Mouse (Mus musculus): ENCODE data around the gene Csad. TPM values are rescaled to one million over a fixed set of nuclear protein-coding genes. Genes with fewer than 3 reads are reported as not detected.

Csad gene
- polyA plus RNA-seq, 1 experiment = 21.1 TPM

DNA sequence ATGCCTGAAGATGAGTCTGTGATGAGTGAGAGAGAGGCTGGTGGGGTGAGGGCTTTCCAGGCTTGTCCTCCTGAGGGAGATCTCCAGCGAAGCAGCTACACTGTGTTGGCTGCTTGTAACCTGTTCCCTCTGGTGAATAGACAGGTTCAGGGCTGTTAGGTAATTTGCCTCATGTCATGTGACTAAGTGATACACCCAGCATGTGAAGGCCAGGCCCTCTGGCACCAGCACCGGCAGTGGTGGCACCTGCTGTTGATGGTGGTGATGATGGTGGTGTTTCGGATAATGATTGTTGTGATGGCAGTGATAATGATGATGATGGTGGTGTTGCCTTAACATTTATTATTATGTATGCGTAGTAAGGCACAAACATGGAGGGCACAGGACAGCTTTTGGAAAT lies 6.3 kb upstream of the Csad start:
- H3K27me3 ChIP-seq (ENCODE audit: control insufficient read depth, insufficient read depth, low read length) = no peaks in the 10 kb centered on the region
- H3K4me3 ChIP-seq (ENCODE audit: low read depth, low read length) = no peak overlapping the region
- H3K36me3 ChIP-seq (ENCODE audit: control insufficient read depth, insufficient read depth, low read length) = peaks cover 70% of the 10 kb centered on the region
- TF ChIP-seq POLR2A (IDR thresholded peaks at IDR 0.05; ENCODE audit: low read depth, low read length) (no peak), CTCF (IDR thresholded peaks at IDR 0.05; ENCODE audit: extremely low read depth, insufficient read length, insufficient replicate concordance, low read depth, low read length) (no peak)
- 74% methylated on average over 4 of the region's 4 CpGs for WGBS
- no peaks in the 10 kb centered on the region; the same call in 1 of the 2 replicates for H3K4me1 ChIP-seq (ENCODE audit: control insufficient read depth, insufficient read depth, insufficient read length, low read length)
- no peak overlapping the region for H3K27ac ChIP-seq (ENCODE audit: insufficient read depth, low read depth, low read length)

DNA sequence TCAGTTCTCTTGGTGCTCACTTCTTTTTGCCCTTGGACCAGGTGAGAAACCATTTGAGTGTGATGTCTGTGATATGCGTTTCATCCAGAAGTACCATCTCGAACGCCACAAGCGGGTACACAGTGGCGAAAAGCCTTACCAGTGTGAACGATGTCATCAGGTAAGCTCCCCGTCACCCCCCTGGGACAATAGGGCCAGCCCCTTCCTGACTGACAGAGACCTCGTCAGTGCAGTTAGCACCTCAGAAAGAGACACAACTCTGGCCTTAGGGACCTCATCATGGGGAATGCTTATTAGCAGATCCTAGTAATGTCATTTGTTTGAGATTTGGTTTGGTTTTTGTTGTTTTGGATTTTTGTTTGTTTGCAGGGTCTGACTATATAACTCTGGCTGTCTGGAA lies 4.6 kb upstream of the Csad start:
- Histone ChIP-seq H3K36me3 (ENCODE audit: control insufficient read depth, insufficient read depth, low read length) (peaks cover 68% of the 10 kb centered on the region), H3K27me3 (ENCODE audit: control insufficient read depth, insufficient read depth, low read length) (no peaks in the 10 kb centered on the region), H3K27ac (ENCODE audit: insufficient read depth, low read depth, low read length) (no peak overlapping the region), H3K4me1 (ENCODE audit: control insufficient read depth, insufficient read depth, insufficient read length, low read length) (peaks cover 5% of the 10 kb centered on the region), H3K4me3 (ENCODE audit: low read depth, low read length) (no peak overlapping the region)
- 93% methylated on average over 8 of the region's 8 CpGs for WGBS
- TF ChIP-seq POLR2A (IDR thresholded peaks at IDR 0.05; ENCODE audit: low read depth, low read length) (no peak), CTCF (IDR thresholded peaks at IDR 0.05; ENCODE audit: extremely low read depth, insufficient read length, insufficient replicate concordance, low read depth, low read length) (no peak)

DNA sequence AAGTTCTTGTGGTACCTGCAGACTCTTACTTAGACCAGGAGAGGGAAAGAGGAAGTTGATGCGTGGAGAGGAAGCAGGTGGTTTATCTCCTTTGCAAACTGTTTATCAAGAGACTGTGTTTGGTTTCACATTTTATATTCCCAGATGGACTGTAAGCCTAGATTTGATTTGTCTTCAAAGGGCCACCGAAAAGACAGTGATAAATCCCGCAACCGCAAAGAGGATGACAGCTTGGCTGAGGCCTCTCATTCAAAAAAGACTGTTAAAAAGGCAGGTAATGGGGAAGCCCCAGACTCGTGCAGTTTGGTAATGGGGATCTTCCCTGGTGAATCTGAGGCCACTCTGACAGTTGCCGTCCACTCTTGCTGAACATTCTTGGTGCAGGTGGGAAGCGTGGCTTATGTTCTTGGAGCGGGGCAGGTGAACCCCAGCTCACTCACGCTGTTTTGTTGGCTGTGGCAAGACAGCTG lies 3.6 kb upstream of the Csad start:
- Histone ChIP-seq H3K4me1 (ENCODE audit: control insufficient read depth, insufficient read depth, insufficient read length, low read length) (peaks cover 5% of the 10 kb centered on the region), H3K27ac (ENCODE audit: insufficient read depth, low read depth, low read length) (no peak overlapping the region), H3K36me3 (ENCODE audit: control insufficient read depth, insufficient read depth, low read length) (peaks cover 59% of the 10 kb centered on the region), H3K27me3 (ENCODE audit: control insufficient read depth, insufficient read depth, low read length) (no peaks in the 10 kb centered on the region), H3K4me3 (ENCODE audit: low read depth, low read length) (no peak overlapping the region)
- no peak for TF ChIP-seq POLR2A (IDR thresholded peaks at IDR 0.05; ENCODE audit: low read depth, low read length)
- TF ChIP-seq CTCF (IDR thresholded peaks at IDR 0.05; ENCODE audit: extremely low read depth, insufficient read length, insufficient replicate concordance, low read depth, low read length) = no peak
- WGBS = 65% methylated on average over 9 of the region's 9 CpGs

DNA sequence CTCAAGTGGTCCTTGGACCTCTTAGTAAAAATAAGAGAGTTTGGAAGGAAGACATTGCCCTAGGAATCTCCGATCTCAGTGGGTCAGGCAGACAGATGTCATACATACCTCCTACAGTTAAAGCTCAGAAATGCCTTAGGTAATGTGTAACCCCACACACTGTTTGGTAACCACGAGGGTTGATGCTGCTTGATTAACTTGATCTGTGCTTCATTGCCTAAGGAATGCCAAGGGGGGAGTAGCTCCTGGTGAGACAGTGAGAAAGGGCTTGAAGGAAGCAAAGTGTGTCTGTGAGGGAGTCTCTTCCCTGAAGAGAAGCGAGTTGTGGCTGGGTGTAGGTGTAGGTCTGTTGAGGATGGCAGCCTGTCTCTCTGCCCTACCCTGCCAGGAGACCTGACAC lies 2.8 kb upstream of the Csad start:
- Histone ChIP-seq H3K27me3 (ENCODE audit: control insufficient read depth, insufficient read depth, low read length) (no peaks in the 10 kb centered on the region), H3K4me1 (ENCODE audit: control insufficient read depth, insufficient read depth, insufficient read length, low read length) (peaks cover 6% of the 10 kb centered on the region), H3K36me3 (ENCODE audit: control insufficient read depth, insufficient read depth, low read length) (peaks cover 52% of the 10 kb centered on the region), H3K4me3 (ENCODE audit: low read depth, low read length) (no peak overlapping the region), H3K27ac (ENCODE audit: insufficient read depth, low read depth, low read length) (no peak overlapping the region)
- WGBS = 72% methylated on average over 3 of the region's 3 CpGs
- TF ChIP-seq CTCF (IDR thresholded peaks at IDR 0.05; ENCODE audit: extremely low read depth, insufficient read length, insufficient replicate concordance, low read depth, low read length) (no peak), POLR2A (IDR thresholded peaks at IDR 0.05; ENCODE audit: low read depth, low read length) (no peak)

DNA sequence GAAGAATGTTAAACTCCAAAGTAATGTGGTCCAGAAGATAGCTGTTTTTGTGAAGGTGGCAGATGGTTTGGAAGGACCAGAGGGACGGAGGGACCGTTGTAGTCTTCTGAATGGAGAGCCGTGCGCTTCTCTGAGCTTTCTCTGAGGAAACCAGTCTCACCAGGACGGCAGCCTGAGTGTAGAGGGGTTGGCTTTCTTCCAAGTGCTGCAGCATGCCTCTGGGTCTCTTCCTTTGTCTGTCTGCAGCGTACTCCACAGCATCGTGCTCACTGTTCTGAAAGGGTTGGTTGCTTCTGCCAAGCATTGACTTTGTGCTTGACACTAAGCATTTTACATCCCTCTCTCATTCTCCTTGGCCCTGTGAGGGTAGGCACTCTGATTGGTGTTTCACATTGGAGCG lies 1.3 kb upstream of the Csad start:
- 61% methylated on average over 8 of the region's 8 CpGs for WGBS
- H3K27me3 ChIP-seq (ENCODE audit: control insufficient read depth, insufficient read depth, low read length) = no peaks in the 10 kb centered on the region
- no peak overlapping the region for H3K4me3 ChIP-seq (ENCODE audit: low read depth, low read length)
- H3K36me3 ChIP-seq (ENCODE audit: control insufficient read depth, insufficient read depth, low read length) = peaks cover 42% of the 10 kb centered on the region
- TF ChIP-seq CTCF (IDR thresholded peaks at IDR 0.05; ENCODE audit: extremely low read depth, insufficient read length, insufficient replicate concordance, low read depth, low read length) (no peak), POLR2A (IDR thresholded peaks at IDR 0.05; ENCODE audit: low read depth, low read length) (no peak)
- H3K4me1 ChIP-seq (ENCODE audit: control insufficient read depth, insufficient read depth, insufficient read length, low read length) = peaks cover 8% of the 10 kb centered on the region
- no peak overlapping the region for H3K27ac ChIP-seq (ENCODE audit: insufficient read depth, low read depth, low read length)

DNA sequence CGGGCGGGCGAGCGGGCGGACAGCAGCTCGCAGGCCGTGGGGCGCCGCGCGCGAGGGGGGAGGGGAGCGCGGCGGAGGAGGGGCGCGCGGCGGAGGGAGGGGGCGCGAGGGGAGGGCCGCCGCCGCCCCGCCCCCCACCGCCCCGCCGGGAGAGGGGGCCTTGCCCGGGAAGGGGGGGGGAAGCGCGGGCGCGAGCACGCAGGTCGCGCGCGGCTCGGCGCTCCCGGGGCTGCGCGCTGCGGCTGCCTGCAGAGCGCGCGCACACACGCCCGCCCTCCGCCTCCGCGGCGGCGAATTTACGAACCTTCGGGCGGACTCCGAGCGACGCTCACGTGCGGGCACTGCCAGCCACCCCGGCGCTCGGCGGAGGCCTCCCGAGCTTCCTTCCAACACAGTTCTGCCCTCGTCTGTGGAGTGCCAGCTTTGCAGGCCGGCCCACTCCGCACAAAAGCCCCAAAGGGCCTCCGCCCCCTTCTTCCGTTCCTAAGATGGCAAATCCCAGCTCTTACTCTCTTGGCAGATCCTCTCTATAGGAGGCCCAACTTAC lies 616 bp downstream of the Csad start:
- H3K36me3 ChIP-seq (ENCODE audit: control insufficient read depth, insufficient read depth, low read length) = peaks cover 25% of the 10 kb centered on the region
- H3K27ac ChIP-seq (ENCODE audit: insufficient read depth, low read depth, low read length) = peak overlapping the region; percentile 90
- no peaks in the 10 kb centered on the region for H3K27me3 ChIP-seq (ENCODE audit: control insufficient read depth, insufficient read depth, low read length)
- peaks cover 8% of the 10 kb centered on the region for H3K4me1 ChIP-seq (ENCODE audit: control insufficient read depth, insufficient read depth, insufficient read length, low read length)
- under 1% methylated on average over 32 of the region's 72 CpGs for WGBS
- TF ChIP-seq POLR2A (IDR thresholded peaks at IDR 0.05; ENCODE audit: low read depth, low read length) (no peak), CTCF (IDR thresholded peaks at IDR 0.05; ENCODE audit: extremely low read depth, insufficient read length, insufficient replicate concordance, low read depth, low read length) (no peak)
- H3K4me3 ChIP-seq (ENCODE audit: low read depth, low read length) = peak overlapping the region; percentile 97

DNA sequence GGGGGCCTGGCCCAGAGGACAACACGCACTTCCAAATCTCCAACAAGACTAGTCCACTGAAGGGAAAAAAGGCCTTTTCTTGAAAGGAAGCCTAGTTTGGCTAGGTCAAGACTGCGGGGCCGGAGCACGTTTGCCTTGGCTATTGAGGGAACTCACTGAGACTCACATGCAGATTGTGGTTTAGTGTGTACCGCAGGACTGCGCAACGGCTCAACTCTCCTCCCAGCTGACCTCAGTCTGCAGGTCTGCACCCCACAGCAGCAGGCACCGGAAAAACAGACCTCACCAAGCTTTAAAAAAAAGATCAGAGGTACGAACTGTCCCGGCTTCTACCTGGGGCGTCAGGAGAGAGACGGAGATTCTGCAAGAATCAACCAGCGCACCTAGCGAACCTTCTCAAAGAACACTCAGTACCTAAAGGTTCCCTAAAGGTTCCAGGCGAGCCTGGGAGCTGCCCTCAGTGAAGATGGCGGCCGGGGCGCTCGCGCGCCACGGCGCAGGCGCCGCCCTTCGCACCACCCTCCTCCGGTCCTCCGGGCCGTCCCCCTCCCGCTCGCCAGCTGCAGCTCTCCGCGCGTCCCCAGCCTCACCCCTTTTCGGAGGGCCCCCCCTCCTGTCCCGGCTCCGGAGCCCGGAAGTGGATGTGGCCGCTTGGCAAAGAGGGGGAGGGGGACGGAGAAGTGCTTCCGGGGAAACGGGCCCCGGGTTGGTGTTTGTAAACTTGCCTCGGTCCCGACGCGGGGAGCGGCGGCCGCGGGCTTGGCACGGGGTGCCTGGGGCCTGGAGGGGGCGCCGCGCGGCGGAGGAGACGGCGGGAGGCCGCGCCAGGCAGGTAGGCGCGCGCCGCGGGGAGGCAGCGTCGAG lies 1.3 kb downstream of the Csad start, which contains the start of gene Zfp740:
Zfp740 (plus strand) TSS at position 279 of the 864 bp plus-strand sequence.
- Histone ChIP-seq H3K27ac (ENCODE audit: insufficient read depth, low read depth, low read length) (peak within 1 kb of the TSS; percentile 90), H3K4me1 (ENCODE audit: control insufficient read depth, insufficient read depth, insufficient read length, low read length) (peaks cover 8% of the 10 kb centered on the region), H3K27me3 (ENCODE audit: control insufficient read depth, insufficient read depth, low read length) (no peaks in the 10 kb centered on the region), H3K4me3 (ENCODE audit: low read depth, low read length) (peak within 1 kb of the TSS; percentile 97), H3K36me3 (ENCODE audit: control insufficient read depth, insufficient read depth, low read length) (peaks cover 18% of the 10 kb centered on the region)
- 0 out of 2 replicates have a peak, but pooled peaks have one; percentile 22 for TF ChIP-seq CTCF (IDR thresholded peaks at IDR 0.05; ENCODE audit: extremely low read depth, insufficient read length, insufficient replicate concordance, low read depth, low read length)
- TF ChIP-seq POLR2A (IDR thresholded peaks at IDR 0.05; ENCODE audit: low read depth, low read length) = peak; percentile 39
- WGBS = under 1% methylated on average over 61 of the region's 68 CpGs

Measured in small intestine, adult 2 months (tissue).